Mouse (Mus musculus) brain, embryonic 14.5 days (tissue): Measurements from ENCODE around the gene Tk1.

ENCODE experiments used
- CTCF ChIP-seq: fragments of 200-500 bp; IDR thresholded peaks from 2 replicates; pipeline ENCODE4 v1.5.1; 2012; ENCODE audit warnings: inconsistent platforms, mild to moderate bottlenecking, moderate library complexity, borderline replicate concordance; ENCODE audit not compliant: insufficient read depth, insufficient read length; ENCODE audit errors: extremely low read depth
- POLR2A ChIP-seq: fragments of 200-500 bp; IDR thresholded peaks from 2 replicates; pipeline ENCODE4 v1.6.1; 2012; ENCODE audit warnings: mild to moderate bottlenecking, inconsistent platforms, borderline replicate concordance; ENCODE audit not compliant: poor library complexity, insufficient read depth, insufficient read length, severe bottlenecking; ENCODE audit errors: extremely low read depth

GRCm38 (mm10) chr11:117770407-117770806 is 55.5 kb downstream of the Tk1 start:
- TF ChIP-seq CTCF (no peak), POLR2A (no peak)
